Mouse (Mus musculus): ENCODE measurements around the gene Gpr19. TPM values are rescaled to one million over a fixed set of nuclear protein-coding genes. Genes with fewer than 3 reads are reported as not detected.

Gene Gpr19
- polyA plus RNA-seq, 1 experiment from 2014 or later = 8.6 TPM

- Histone ChIP-seq H3K4me1 (no peaks in the 10 kb centered on the region), H3K9ac (no peak overlapping the region), H3K4me2 (no peak overlapping the region), H3K27me3 (replicated peaks) (no peaks in the 10 kb centered on the region), H3K9me3 (0 out of 2 replicates have a peak, but pooled peaks cover 2% of the 10 kb centered on the region), H3K4me3 (no peak overlapping the region), H3K36me3 (no peaks in the 10 kb centered on the region), H3K27ac (replicated peaks) (no peak overlapping the region)
- no peak for ATAC-seq (ENCODE audit: extremely low read depth, insufficient number of reproducible peaks, low FRiP score, low TSS enrichment)
- 81% methylated on average over 1 of the region's 1 CpGs for WGBS
Observed at GRCm38 (mm10) chr6:134905811-134906210, 7.4 kb upstream of the Gpr19 start.

GRCm38 (mm10) chr6:134903891-134904884 lies 5.8 kb upstream of the Gpr19 start:
- H3K27me3 ChIP-seq (replicated peaks) = no peaks in the 10 kb centered on the region
- WGBS = 76% methylated on average over 10 of the region's 10 CpGs

GRCm38 (mm10) chr6:134903368-134903767 lies 5.0 kb upstream of the Gpr19 start:
- 0 out of 2 replicates have a peak, but pooled peaks cover 2% of the 10 kb centered on the region for H3K9me3 ChIP-seq
- 67% methylated on average over 4 of the region's 4 CpGs for WGBS
- no peak overlapping the region for H3K4me3 ChIP-seq
- no peak overlapping the region for H3K27ac ChIP-seq (replicated peaks)
- H3K4me1 ChIP-seq = peaks cover 4% of the 10 kb centered on the region; the same call in 1 of the 2 replicates
- H3K27me3 ChIP-seq (replicated peaks) = no peaks in the 10 kb centered on the region
- no peak overlapping the region for H3K9ac ChIP-seq
- no peak for ATAC-seq (ENCODE audit: extremely low read depth, insufficient number of reproducible peaks, low FRiP score, low TSS enrichment)
- no peak overlapping the region for H3K4me2 ChIP-seq
- H3K36me3 ChIP-seq = no peaks in the 10 kb centered on the region

More at GRCm38 (mm10) chr6:134903891-134904884, 5.8 kb upstream of the Gpr19 start:
- Histone ChIP-seq H3K4me3 (no peak overlapping the region), H3K9ac (no peak overlapping the region), H3K9me3 (0 out of 2 replicates have a peak, but pooled peaks cover 2% of the 10 kb centered on the region), H3K4me2 (no peak overlapping the region), H3K4me1 (peaks cover 2% of the 10 kb centered on the region; the same call in 1 of the 2 replicates), H3K36me3 (no peaks in the 10 kb centered on the region), H3K27ac (replicated peaks) (no peak overlapping the region)
- ATAC-seq (ENCODE audit: extremely low read depth, insufficient number of reproducible peaks, low FRiP score, low TSS enrichment) = no peak

DNA sequence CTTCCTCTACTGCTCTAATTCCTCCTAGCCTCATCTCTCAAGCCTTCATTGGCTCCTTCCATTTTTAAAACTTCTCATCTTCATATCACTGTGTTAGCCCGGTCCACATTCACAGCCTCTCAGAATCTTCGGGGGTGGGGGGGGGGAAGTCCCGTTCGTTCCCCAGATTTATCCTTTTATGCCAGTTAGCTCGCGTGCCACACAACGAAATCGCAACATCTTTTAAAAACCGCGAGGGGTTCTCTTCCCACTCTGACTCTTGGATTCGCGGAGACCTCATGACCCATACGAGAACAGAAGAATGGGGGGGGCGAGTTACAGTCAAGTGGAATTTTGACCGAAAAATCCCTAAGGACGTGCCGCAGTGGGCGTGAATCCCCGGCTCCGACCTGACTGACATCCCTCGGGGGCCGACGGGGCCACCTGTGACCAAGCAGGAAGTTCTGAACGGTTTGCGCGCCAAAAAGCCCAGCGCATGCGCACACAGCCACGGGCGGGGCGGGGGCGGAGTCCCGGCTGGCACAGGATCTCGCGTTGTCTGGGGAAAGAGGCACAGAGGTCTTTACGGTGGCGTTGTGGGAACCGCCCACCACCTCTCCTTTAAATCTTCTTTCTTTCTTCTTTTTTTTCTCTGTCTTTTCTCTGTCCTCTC lies 809 bp downstream of the Gpr19 start:
- H3K4me2 ChIP-seq = peak overlapping the region; percentile 87

GRCm38 (mm10) chr6:134896570-134897436 lies 1.6 kb downstream of the Gpr19 start:
- 53% methylated on average over 15 of the region's 15 CpGs for WGBS
- Histone ChIP-seq H3K27ac (replicated peaks) (peak overlapping the region; percentile 100), H3K4me2 (peak overlapping the region; percentile 87), H3K4me3 (peak overlapping the region; percentile 75), H3K27me3 (replicated peaks) (no peaks in the 10 kb centered on the region), H3K4me1 (peaks cover 12% of the 10 kb centered on the region), H3K9ac (peak overlapping the region; percentile 94), H3K9me3 (no peaks in the 10 kb centered on the region), H3K36me3 (no peaks in the 10 kb centered on the region)
- ATAC-seq (ENCODE audit: extremely low read depth, insufficient number of reproducible peaks, low FRiP score, low TSS enrichment) = no peak

More for the DNA sequence above, 809 bp downstream of the Gpr19 start:
- H3K27me3 ChIP-seq (replicated peaks) = no peaks in the 10 kb centered on the region
- peak; percentile 92 for ATAC-seq (ENCODE audit: extremely low read depth, insufficient number of reproducible peaks, low FRiP score, low TSS enrichment)
- peak overlapping the region; percentile 94 for H3K9ac ChIP-seq
- peak overlapping the region; percentile 75 for H3K4me3 ChIP-seq
- under 1% methylated on average over 38 of the region's 38 CpGs for WGBS
- no peaks in the 10 kb centered on the region for H3K9me3 ChIP-seq
- peak overlapping the region; percentile 100 for H3K27ac ChIP-seq (replicated peaks)
- peaks cover 12% of the 10 kb centered on the region for H3K4me1 ChIP-seq
- H3K36me3 ChIP-seq = no peaks in the 10 kb centered on the region

GRCm38 (mm10) chr6:134890436-134890835 lies 7.9 kb downstream of the Gpr19 start:
- WGBS = 75% methylated on average over 7 of the region's 7 CpGs
- H3K27me3 ChIP-seq (replicated peaks) = no peaks in the 10 kb centered on the region
- ATAC-seq (ENCODE audit: extremely low read depth, insufficient number of reproducible peaks, low FRiP score, low TSS enrichment) = no peak
- H3K9me3 ChIP-seq = no peaks in the 10 kb centered on the region
- no peak overlapping the region for H3K9ac ChIP-seq
- peaks cover 24% of the 10 kb centered on the region for H3K4me1 ChIP-seq
- no peak overlapping the region for H3K27ac ChIP-seq (replicated peaks)
- H3K4me2 ChIP-seq = no peak overlapping the region
- no peaks in the 10 kb centered on the region for H3K36me3 ChIP-seq
- H3K4me3 ChIP-seq = no peak overlapping the region

DNA sequence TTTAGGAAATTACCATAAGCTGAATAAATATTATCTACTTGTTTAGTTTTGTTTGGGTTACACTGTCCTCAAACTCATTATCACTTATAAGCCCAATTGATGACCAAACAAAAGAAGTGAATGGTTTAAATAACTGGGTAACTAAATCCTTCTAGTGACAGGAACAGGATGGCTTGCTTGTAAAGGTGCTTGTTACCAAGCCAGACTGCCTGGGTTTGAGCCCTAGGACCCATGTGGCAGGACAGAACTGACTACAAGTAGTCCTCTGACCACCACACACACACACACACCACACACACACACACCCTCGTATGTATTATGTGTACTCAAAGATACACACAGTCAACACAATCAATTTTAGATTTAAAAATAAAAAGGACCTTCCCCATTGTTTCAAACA lies 8.6 kb downstream of the Gpr19 start:
- H3K36me3 ChIP-seq = no peaks in the 10 kb centered on the region
- no peak overlapping the region for H3K4me2 ChIP-seq
- no peaks in the 10 kb centered on the region for H3K9me3 ChIP-seq
- H3K4me3 ChIP-seq = no peak overlapping the region
- no peak overlapping the region for H3K27ac ChIP-seq (replicated peaks)
- H3K9ac ChIP-seq = no peak overlapping the region
- no peak for ATAC-seq (ENCODE audit: extremely low read depth, insufficient number of reproducible peaks, low FRiP score, low TSS enrichment)
- no peaks in the 10 kb centered on the region for H3K27me3 ChIP-seq (replicated peaks)
- peaks cover 24% of the 10 kb centered on the region for H3K4me1 ChIP-seq
- 55% methylated on average over 1 of the region's 1 CpGs for WGBS

- Histone ChIP-seq H3K36me3 (no peaks in the 10 kb centered on the region), H3K4me2 (peak overlapping the region; percentile 63; the same call in 1 of the 2 replicates), H3K27ac (replicated peaks) (no peak overlapping the region), H3K9me3 (no peaks in the 10 kb centered on the region), H3K4me3 (no peak overlapping the region), H3K27me3 (replicated peaks) (no peaks in the 10 kb centered on the region), H3K9ac (no peak overlapping the region), H3K4me1 (peaks cover 24% of the 10 kb centered on the region)
- no peak for ATAC-seq (ENCODE audit: extremely low read depth, insufficient number of reproducible peaks, low FRiP score, low TSS enrichment)
- 5% methylated on average over 4 of the region's 4 CpGs for WGBS
Observed at GRCm38 (mm10) chr6:134888563-134889017, 9.8 kb downstream of the Gpr19 start.

DNA sequence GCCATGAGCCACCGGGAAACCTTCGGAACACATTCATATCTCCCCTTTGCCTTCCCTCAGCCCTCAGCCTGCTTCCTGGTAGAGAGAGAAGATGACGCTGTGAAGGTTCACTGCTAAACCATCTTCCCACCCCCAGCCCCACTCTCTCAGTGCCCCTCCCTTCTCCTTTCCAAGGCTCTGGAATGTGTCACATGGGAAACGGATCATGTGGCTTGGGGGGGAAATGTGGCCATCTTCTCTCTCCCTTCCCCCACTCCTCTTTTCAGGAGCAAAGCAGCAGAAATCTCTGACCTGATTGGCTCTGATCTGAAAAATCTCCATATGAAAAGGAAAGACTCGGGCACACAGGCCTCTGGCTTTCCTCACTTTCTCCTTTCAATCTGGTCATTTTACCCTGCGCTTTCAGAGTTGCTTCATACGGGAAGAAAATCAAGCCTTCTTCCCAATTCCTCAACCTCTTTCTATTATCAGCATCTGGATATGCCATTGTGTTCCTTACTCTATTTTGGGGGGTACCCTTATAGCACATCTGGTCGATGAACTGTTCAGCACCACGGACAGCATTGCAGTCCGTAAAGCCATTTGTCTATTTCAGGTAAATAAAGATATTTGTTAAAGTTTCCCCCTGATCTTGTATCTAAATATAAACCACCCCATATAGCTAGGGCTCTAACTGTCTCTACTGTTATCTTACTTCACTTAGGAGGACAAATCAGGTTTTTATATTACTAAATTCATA lies 10.5 kb downstream of the Gpr19 start:
- Histone ChIP-seq H3K27ac (replicated peaks) (no peak overlapping the region), H3K27me3 (replicated peaks) (no peaks in the 10 kb centered on the region), H3K4me3 (peak overlapping the region; percentile 35), H3K9ac (no peak overlapping the region), H3K4me2 (peak overlapping the region; percentile 63), H3K4me1 (peaks cover 24% of the 10 kb centered on the region), H3K9me3 (no peaks in the 10 kb centered on the region), H3K36me3 (no peaks in the 10 kb centered on the region)
- WGBS = 2% methylated on average over 10 of the region's 10 CpGs
- no peak for ATAC-seq (ENCODE audit: extremely low read depth, insufficient number of reproducible peaks, low FRiP score, low TSS enrichment)

- 41% methylated on average over 5 of the region's 5 CpGs for WGBS
- H3K36me3 ChIP-seq = peaks cover 1% of the 10 kb centered on the region; the same call in 1 of the 2 replicates
- peak overlapping the region; percentile 35 for H3K4me3 ChIP-seq
- H3K9me3 ChIP-seq = no peaks in the 10 kb centered on the region
- no peak overlapping the region for H3K9ac ChIP-seq
- ATAC-seq (ENCODE audit: extremely low read depth, insufficient number of reproducible peaks, low FRiP score, low TSS enrichment) = no peak
- H3K27me3 ChIP-seq (replicated peaks) = no peaks in the 10 kb centered on the region
- H3K4me2 ChIP-seq = peak overlapping the region; percentile 63
- H3K4me1 ChIP-seq = peaks cover 24% of the 10 kb centered on the region
- no peak overlapping the region for H3K27ac ChIP-seq (replicated peaks)
Observed at GRCm38 (mm10) chr6:134887008-134887407, 11.4 kb downstream of the Gpr19 start.

Data from heart, embryonic 13.5 days (tissue).